Mouse (Mus musculus) neutrophil, adult 65 days (primary cell): Measurements from ENCODE around the gene Tnfsf9. TPM values are rescaled to one million over a fixed set of nuclear protein-coding genes. Genes with fewer than 3 reads are reported as not detected.

ENCODE experiments used
- total RNA-seq: library from RNA; stranded (reverse); gene quantifications from 2 replicates; pipeline ENCODE4 v1.2.4, GENCODE M21; 2023

Tnfsf9 gene
- 2.5 and 4.0 TPM in 2 replicates for total RNA-seq

GRCm38 (mm10) chr17:57105181-57106034, at the start of gene Tnfsf9:
Gene Tnfsf9 (plus strand): TSS chr17:57105325.

GRCm38 (mm10) chr17:57058891-57059485, 46.1 kb upstream of the Tnfsf9 start, which contains the start of gene Crb3:
Gene Crb3 (plus strand): TSS chr17:57059105.

GRCm38 (mm10) chr17:57059486-57059977, 45.6 kb upstream of the Tnfsf9 start, which contains the start of gene Slc25a23:
Gene Slc25a23 (minus strand): TSS chr17:57059863.

GRCm38 (mm10) chr17:57078336-57078735, 26.8 kb upstream of the Tnfsf9 start, which contains the start of gene Dennd1c:
Gene Dennd1c (minus strand): TSS chr17:57078514.

GRCm38 (mm10) chr17:57087049-57087832, 17.9 kb upstream of the Tnfsf9 start, which contains the start of gene Tubb4a:
Gene Tubb4a (minus strand): TSS chr17:57087782.

GRCm38 (mm10) chr17:57148994-57149803, 44.1 kb downstream of the Tnfsf9 start, which contains the start of gene Cd70:
Gene Cd70 (minus strand): TSS chr17:57149777.

Other genes starting within 250 kb of the Tnfsf9 start
- not detected in 2 replicates for gene Acsbg2, start 230.9 kb upstream of the Tnfsf9 start, total RNA-seq
- gene 1700061G19Rik, start 229.8 kb upstream of the Tnfsf9 start, total RNA-seq: 0.38 TPM in 1 of 2 replicates, not detected in the other
- 15.6 and 19.8 TPM in 2 replicates for gene Mllt1, start 169.9 kb upstream of the Tnfsf9 start, total RNA-seq
- gene Acer1, start 123.2 kb upstream of the Tnfsf9 start, total RNA-seq: not detected in 2 replicates
- 5.8 and 10.5 TPM in 2 replicates for gene Clpp, start 115.0 kb upstream of the Tnfsf9 start, total RNA-seq
- 6.7 and 8.1 TPM in 2 replicates for gene Alkbh7, start 108.0 kb upstream of the Tnfsf9 start, total RNA-seq
- gene Pspn, start 105.3 kb upstream of the Tnfsf9 start, total RNA-seq: not detected in 2 replicates
- gene Gtf2f1, start 94.0 kb upstream of the Tnfsf9 start, total RNA-seq: 73.8 and 75.6 TPM in 2 replicates
- not detected in 2 replicates for gene Gm17949, start 93.9 kb upstream of the Tnfsf9 start, total RNA-seq
- gene Khsrp, start 73.8 kb upstream of the Tnfsf9 start, total RNA-seq: 83.8 and 92.7 TPM in 2 replicates
- not detected in 2 replicates for gene Slc25a41, start 63.7 kb upstream of the Tnfsf9 start, total RNA-seq
- not detected in 2 replicates for gene Crb3, start 46.2 kb upstream of the Tnfsf9 start, total RNA-seq
- gene Slc25a23, start 45.5 kb upstream of the Tnfsf9 start, total RNA-seq: 1.9 and 2.4 TPM in 2 replicates
- gene Dennd1c, start 26.8 kb upstream of the Tnfsf9 start, total RNA-seq: 176 and 217 TPM in 2 replicates
- not detected in 2 replicates for gene Tubb4a, start 17.5 kb upstream of the Tnfsf9 start, total RNA-seq
- not detected in 2 replicates for gene Cd70, start 44.5 kb downstream of the Tnfsf9 start, total RNA-seq
- 34.1 and 36.0 TPM in 2 replicates for gene Tnfsf14, start 88.9 kb downstream of the Tnfsf9 start, total RNA-seq
- gene C3, start 122.8 kb downstream of the Tnfsf9 start, total RNA-seq: 448 and 499 TPM in 2 replicates
- gene Gpr108, start 143.1 kb downstream of the Tnfsf9 start, total RNA-seq: 51.7 and 53.6 TPM in 2 replicates
- gene Trip10, start 144.1 kb downstream of the Tnfsf9 start, total RNA-seq: 3.5 and 6.1 TPM in 2 replicates
- 148 and 202 TPM in 2 replicates for gene Vav1, start 173.8 kb downstream of the Tnfsf9 start, total RNA-seq